Mouse (Mus musculus): ENCODE data around the gene Rala. TPM values are rescaled to one million over a fixed set of nuclear protein-coding genes. Genes with fewer than 3 reads are reported as not detected.
A peak's percentile ranks its signal among the peaks of the same experiment; 100 is the strongest.
"Not testable (repeated sequence)": the region's sequence is repeated elsewhere in the genome, so short reads cannot be mapped to it uniquely, and the experiment has no call there.

Rala gene
- polyA plus RNA-seq, 1 experiment from 2014 or later = 116 TPM

DNA sequence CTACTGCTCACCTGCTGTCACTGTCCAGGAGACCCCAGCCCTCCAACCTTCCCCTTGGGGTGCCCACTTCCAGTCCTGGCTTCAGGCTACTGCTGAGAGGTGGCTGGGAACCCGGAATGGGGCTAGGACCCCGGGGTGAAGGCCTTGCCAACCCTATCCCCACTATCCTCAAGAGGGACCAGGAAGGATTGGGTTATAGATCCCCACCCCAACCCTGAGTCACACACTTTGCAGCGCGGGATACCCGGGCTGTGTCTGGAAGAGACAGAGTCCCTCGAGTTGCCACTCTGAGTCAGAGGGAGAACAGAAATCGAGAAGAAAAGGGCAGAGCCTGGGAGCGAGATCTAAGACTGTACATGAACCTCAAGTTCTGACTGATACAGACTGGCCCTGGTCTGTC lies 6.5 kb upstream of the Rala start:
- H3K9me3 ChIP-seq; H3K27me3 ChIP-seq (ENCODE audit: insufficient read depth, poor library complexity, severe bottlenecking); H3K27ac ChIP-seq; DNase-seq (ENCODE audit: low spot score); H3K4me3 ChIP-seq; H3K36me3 ChIP-seq; H3K4me1 ChIP-seq: not testable (repeated sequence)
- WGBS = 81% methylated on average over 8 of the region's 8 CpGs

DNA sequence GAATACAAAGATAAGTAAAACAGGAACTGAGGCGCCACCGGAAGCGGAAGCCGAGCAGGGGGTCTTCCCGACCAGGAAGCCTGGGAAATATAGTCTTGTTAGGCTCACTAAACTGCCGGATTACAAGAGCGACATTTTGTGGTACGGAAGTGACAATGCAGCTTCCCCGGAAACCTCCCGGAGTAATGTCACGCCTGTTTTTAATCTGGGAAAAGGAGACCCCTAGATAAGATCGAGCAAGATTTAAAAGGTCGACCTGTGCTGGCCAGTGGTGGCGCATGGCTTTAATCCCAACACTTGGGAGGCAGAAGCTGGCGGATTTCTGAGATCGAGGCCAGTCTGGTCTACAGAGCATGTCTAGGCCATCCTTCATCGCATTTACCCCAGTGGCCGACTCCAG lies 5.5 kb upstream of the Rala start:
- DNase-seq (ENCODE audit: low spot score) = no peak
- Histone ChIP-seq H3K36me3 (no peaks in the 10 kb centered on the region), H3K27me3 (ENCODE audit: insufficient read depth, poor library complexity, severe bottlenecking) (no peaks in the 10 kb centered on the region), H3K4me3 (no peak overlapping the region), H3K4me1 (no peaks in the 10 kb centered on the region), H3K27ac (no peak overlapping the region), H3K9me3 (no peaks in the 10 kb centered on the region)
- 54% methylated on average over 18 of the region's 18 CpGs for WGBS

DNA sequence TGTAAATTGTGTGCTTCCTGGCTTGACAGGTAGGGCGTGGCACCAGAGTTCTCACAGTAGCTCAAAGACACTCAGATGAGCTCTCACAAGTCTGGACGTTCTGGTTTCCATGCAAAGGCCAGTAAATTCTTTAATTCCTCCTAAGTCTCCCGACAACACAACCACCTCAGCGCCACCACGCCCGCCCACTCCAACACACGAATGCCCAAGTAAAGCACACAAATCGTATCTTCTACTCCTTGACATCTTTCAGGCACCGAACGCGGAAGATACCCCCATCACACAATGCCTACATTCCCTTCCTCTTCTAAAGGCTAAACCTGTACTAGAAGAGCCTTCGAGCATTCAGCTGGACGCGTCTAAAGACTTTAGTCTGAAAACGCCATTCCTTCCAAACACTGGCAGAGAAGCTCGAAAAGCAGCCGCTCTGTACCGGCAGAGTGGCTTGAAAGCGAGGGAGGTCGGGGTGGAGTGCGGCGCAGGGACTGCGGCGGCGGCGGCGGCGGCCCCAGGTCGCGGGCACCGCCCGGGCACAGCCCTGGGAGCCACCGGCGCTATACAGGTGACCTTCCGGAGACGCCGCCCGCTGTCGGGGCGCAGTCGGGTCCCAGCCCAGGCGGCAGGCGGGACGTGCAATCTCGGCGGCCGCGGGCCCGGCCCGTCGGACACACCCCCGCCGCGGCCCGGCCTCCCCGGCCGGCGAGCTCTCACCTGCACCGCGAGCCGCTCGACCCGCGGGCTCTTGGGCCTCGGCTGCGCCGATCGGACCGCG lies 547 bp downstream of the Rala start:
- Histone ChIP-seq H3K4me1 (peaks cover 11% of the 10 kb centered on the region; the same call in 1 of the 2 replicates), H3K4me3 (peak overlapping the region; percentile 92), H3K9me3 (no peaks in the 10 kb centered on the region), H3K27ac (peak overlapping the region; percentile 99), H3K36me3 (no peaks in the 10 kb centered on the region), H3K27me3 (ENCODE audit: insufficient read depth, poor library complexity, severe bottlenecking) (no peaks in the 10 kb centered on the region)
- DNase-seq (ENCODE audit: low spot score) = no peak
- WGBS = under 1% methylated on average over 67 of the region's 70 CpGs

DNA sequence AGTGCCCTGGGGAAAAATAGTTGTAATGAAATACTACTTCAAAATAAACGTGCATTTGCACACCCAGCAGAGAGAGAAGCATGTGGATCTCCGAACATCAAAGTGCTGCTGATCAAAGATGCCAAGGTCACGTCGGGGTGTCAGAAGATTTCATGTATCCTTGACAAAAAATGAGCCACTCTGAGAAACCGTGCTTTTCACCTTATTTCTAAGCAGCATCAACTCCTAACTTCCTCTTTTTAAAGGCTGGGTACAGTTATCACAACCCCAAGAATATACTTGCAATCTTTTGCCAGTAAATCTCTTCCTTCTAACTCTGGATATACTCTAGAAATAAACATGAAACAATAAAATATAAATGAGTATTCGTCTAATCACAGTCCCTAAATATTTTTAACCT lies 1.7 kb downstream of the Rala start:
- DNase-seq (ENCODE audit: low spot score) = no peak
- Histone ChIP-seq H3K36me3 (no peaks in the 10 kb centered on the region), H3K4me1 (peaks cover 11% of the 10 kb centered on the region; the same call in 1 of the 2 replicates), H3K27ac (no peak overlapping the region), H3K4me3 (no peak overlapping the region), H3K27me3 (ENCODE audit: insufficient read depth, poor library complexity, severe bottlenecking) (no peaks in the 10 kb centered on the region), H3K9me3 (no peaks in the 10 kb centered on the region)
- 84% methylated on average over 6 of the region's 6 CpGs for WGBS

DNA sequence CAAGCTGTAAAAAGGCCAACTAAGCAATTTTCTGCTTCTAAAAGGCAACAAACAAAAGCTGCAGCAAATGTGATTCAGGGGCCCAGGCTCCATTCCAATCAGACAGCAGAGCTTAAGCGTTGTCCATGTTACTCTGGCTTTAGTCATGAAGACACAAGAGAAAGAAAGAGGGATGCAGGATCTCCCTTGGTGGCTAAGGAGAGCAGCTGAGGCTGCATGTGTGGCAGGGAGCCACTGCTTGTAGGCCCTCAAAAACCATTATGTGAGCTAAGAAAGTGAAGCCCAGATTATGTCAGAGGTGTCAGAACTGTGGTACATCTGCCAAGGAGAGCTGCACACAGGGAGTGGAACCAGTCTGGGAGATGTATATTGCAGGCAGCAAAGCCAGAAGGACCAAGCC lies 36.7 kb downstream of the Rala start:
- H3K36me3 ChIP-seq = peaks cover 3% of the 10 kb centered on the region; the same call in 1 of the 2 replicates
- no peaks in the 10 kb centered on the region for H3K27me3 ChIP-seq (ENCODE audit: insufficient read depth, poor library complexity, severe bottlenecking)
- H3K4me1 ChIP-seq = no peaks in the 10 kb centered on the region
- no peak overlapping the region for H3K4me3 ChIP-seq
- no peak overlapping the region for H3K27ac ChIP-seq
- no peak for DNase-seq (ENCODE audit: low spot score)
- 97% methylated on average over 1 of the region's 1 CpGs for WGBS
- no peaks in the 10 kb centered on the region for H3K9me3 ChIP-seq

DNA sequence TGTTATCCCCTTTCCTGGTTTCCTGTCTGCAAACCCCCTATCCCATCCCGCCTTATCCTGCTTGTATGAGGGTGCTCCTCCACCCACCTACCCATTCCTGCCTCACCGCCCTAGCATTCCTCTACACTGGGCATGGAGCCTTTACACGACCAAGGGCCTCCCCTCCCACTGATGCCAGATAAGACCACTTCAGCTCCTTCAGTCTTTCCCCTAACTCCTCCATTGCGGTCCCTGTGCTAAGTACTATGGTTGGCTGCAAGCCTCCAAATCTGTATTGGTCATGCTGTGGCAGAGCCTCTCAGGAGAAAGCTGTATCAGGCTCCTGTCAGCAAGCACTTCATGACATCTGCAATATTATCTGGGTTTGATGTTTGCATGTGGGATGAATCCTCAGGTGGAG lies 42.6 kb downstream of the Rala start:
- no peaks in the 10 kb centered on the region for H3K9me3 ChIP-seq
- no peak overlapping the region for H3K4me3 ChIP-seq
- no peaks in the 10 kb centered on the region for H3K27me3 ChIP-seq (ENCODE audit: insufficient read depth, poor library complexity, severe bottlenecking)
- H3K36me3 ChIP-seq = peaks cover 6% of the 10 kb centered on the region; the same call in 1 of the 2 replicates
- peak; percentile 75 for DNase-seq (ENCODE audit: low spot score)
- H3K4me1 ChIP-seq = peaks cover 15% of the 10 kb centered on the region
- WGBS = 35% methylated on average over 4 of the region's 4 CpGs
- no peak overlapping the region for H3K27ac ChIP-seq

DNA sequence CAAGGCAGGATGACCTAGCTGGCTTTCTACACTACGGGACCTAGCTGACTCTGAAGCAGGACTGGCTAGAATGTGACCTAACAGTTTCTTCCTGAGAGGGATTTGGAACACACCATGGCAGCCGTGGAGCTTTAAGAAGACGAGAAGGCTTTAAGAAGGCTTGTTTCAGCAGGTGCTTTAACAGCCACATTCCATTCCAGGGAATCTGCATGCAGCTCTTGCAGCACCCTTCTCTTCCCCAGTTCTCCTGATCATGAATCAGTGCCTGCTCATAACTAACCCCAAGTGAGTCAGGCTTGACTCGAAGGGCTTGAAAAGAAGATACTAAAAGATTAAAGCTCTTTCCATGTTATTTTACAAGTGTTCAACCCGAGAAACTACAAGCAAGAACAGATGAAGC lies 43.4 kb downstream of the Rala start:
- H3K9me3 ChIP-seq = no peaks in the 10 kb centered on the region
- H3K4me3 ChIP-seq = no peak overlapping the region
- H3K4me1 ChIP-seq = peaks cover 15% of the 10 kb centered on the region
- 66% methylated on average over 5 of the region's 5 CpGs for WGBS
- no peak for DNase-seq (ENCODE audit: low spot score)
- no peak overlapping the region for H3K27ac ChIP-seq
- peaks cover 14% of the 10 kb centered on the region for H3K36me3 ChIP-seq
- H3K27me3 ChIP-seq (ENCODE audit: insufficient read depth, poor library complexity, severe bottlenecking) = no peaks in the 10 kb centered on the region

DNA sequence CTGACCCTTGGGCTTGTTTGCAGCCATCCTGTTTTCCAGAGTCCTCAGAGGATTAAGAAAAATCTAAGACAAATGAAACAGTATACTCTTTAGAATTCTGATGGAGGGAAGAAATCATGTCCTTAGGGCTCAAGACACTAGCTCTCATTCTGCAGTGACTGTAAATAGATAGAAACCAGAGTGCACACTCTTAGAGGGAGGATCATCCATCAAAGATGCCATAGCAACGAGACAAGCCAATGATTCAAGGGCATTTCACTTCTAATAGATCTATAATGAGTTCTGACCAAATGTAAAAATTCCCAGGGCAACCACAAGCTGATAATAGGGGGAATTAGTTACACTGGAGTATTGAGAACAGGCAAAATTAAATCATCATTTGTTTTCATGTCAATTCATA lies 47.0 kb downstream of the Rala start:
- DNase-seq (ENCODE audit: low spot score) = no peak
- 72% methylated on average over 1 of the region's 1 CpGs for WGBS
- Histone ChIP-seq H3K27ac (no peak overlapping the region), H3K9me3 (no peaks in the 10 kb centered on the region), H3K4me3 (no peak overlapping the region), H3K36me3 (peaks cover 27% of the 10 kb centered on the region), H3K4me1 (peaks cover 13% of the 10 kb centered on the region), H3K27me3 (ENCODE audit: insufficient read depth, poor library complexity, severe bottlenecking) (no peaks in the 10 kb centered on the region)

DNA sequence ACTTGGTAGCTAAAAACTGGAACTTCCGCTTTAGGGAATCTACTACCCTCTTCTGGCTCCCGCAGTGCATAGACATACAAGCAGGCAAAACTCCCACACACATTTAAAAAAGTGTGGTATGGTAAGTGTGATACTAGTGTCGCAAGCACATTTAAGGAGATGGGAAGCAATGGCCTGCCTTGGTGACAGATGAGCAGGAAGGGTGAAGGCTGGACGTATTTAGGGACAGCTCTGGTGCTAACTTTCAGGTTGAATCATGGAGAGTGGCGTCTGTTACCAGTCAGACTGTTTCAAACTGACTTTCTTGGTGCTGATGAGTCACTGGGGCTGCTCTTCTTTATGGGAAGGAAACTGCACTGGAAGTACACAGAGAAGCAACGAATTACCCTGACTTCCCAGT lies 52.5 kb downstream of the Rala start:
- H3K27me3 ChIP-seq (ENCODE audit: insufficient read depth, poor library complexity, severe bottlenecking) = no peaks in the 10 kb centered on the region
- no peaks in the 10 kb centered on the region for H3K4me1 ChIP-seq
- WGBS = 93% methylated on average over 6 of the region's 6 CpGs
- H3K36me3 ChIP-seq = peaks cover 51% of the 10 kb centered on the region
- DNase-seq (ENCODE audit: low spot score) = no peak
- H3K4me3 ChIP-seq = no peak overlapping the region
- no peak overlapping the region for H3K27ac ChIP-seq
- no peaks in the 10 kb centered on the region for H3K9me3 ChIP-seq

DNA sequence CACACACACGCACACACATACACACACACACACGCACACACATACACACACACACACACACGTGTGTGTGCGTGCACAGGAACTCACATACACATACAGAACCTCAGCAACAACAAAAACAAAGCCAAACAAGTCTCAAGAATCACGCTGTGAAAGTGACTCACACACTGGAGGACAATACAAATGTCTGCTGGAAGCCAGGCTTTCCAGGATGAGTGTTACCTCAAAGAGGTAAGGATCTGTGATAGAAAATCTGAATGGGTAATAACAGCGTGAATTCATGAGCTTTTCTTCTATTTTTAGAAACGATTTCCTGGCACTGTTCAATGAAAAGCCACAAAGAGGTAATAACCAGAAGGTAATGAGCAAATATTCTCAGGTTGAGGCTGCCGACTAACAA lies 59.8 kb downstream of the Rala start:
- H3K36me3 ChIP-seq = peaks cover 26% of the 10 kb centered on the region
- WGBS = 86% methylated on average over 8 of the region's 8 CpGs
- H3K27ac ChIP-seq = no peak overlapping the region
- H3K27me3 ChIP-seq (ENCODE audit: insufficient read depth, poor library complexity, severe bottlenecking) = no peaks in the 10 kb centered on the region
- H3K4me3 ChIP-seq = no peak overlapping the region
- no peak for DNase-seq (ENCODE audit: low spot score)
- H3K4me1 ChIP-seq = no peaks in the 10 kb centered on the region
- H3K9me3 ChIP-seq = no peaks in the 10 kb centered on the region

DNA sequence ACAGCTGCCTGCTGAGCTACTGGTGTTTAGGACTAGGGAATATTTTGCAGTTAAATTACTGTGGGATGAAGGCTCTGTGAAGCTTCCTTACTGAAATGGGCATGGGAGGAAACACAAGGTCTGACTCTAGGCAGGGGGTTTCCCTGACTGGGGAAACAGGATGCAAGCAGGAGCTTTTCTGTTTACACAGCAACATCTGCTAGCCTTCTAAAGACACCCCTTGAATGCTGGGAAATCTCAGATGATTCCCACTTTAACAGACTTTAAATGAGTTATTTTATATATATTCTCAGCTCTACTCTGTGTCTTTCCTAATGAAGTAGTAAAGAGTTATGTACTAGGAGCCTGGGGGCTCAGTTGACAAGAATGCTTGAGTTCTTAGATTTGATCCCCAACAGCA lies 65.0 kb downstream of the Rala start:
- H3K27me3 ChIP-seq (ENCODE audit: insufficient read depth, poor library complexity, severe bottlenecking) = no peaks in the 10 kb centered on the region
- H3K36me3 ChIP-seq = peaks cover 3% of the 10 kb centered on the region; the same call in 1 of the 2 replicates
- no peak for DNase-seq (ENCODE audit: low spot score)
- H3K4me1 ChIP-seq = no peaks in the 10 kb centered on the region
- H3K9me3 ChIP-seq = peaks cover 3% of the 10 kb centered on the region; the same call in 1 of the 2 replicates
- no peak overlapping the region for H3K4me3 ChIP-seq
- no peak overlapping the region for H3K27ac ChIP-seq

DNA sequence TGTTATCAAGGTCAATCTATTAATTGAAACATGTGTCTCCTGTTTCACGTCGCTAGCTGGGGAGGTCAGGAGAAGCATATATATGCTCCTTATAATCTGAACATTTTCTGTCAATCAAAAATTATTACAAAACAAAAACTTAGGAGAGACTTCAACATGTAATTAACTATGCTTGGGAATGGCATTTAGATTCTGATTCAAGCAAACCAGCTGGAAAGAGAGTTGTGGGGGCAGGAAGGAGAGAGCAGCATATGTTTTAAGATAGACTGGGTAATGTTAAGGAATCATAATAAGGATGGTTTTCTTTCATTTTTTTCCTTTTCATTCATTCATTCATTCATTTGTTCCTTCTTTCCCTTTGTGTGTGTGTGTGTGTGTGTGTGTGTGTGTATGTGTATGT lies 77.3 kb downstream of the Rala start:
- H3K9me3 ChIP-seq = no peaks in the 10 kb centered on the region
- no peaks in the 10 kb centered on the region for H3K36me3 ChIP-seq
- DNase-seq (ENCODE audit: low spot score) = no peak
- WGBS = 80% methylated on average over 2 of the region's 2 CpGs
- H3K27ac ChIP-seq = no peak overlapping the region
- no peak overlapping the region for H3K4me3 ChIP-seq
- H3K4me1 ChIP-seq = no peaks in the 10 kb centered on the region
- no peaks in the 10 kb centered on the region for H3K27me3 ChIP-seq (ENCODE audit: insufficient read depth, poor library complexity, severe bottlenecking)

DNA sequence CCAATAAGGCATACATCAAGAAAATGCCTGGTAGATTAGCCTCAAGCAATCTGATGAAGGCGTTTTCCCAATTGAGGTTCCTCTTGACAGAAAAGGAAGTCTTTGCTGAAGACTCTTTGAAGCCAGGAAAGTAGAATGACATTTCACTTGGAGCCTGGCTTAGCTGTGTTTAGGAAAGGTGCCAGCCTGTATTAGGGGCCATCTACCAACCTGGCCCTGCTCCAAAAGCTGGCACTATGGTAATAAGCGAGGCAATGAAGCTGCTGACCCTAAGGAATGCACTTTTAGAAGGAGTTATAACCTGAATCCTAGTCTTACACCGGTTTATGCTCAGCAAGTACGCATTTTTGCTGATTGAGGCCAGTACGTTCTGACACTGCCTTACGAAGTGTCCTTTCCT lies 83.5 kb downstream of the Rala start:
- Histone ChIP-seq H3K4me1 (peaks cover 16% of the 10 kb centered on the region), H3K27me3 (ENCODE audit: insufficient read depth, poor library complexity, severe bottlenecking) (no peaks in the 10 kb centered on the region), H3K9me3 (no peaks in the 10 kb centered on the region), H3K27ac (no peak overlapping the region), H3K4me3 (no peak overlapping the region), H3K36me3 (no peaks in the 10 kb centered on the region)
- 77% methylated on average over 6 of the region's 6 CpGs for WGBS
- DNase-seq (ENCODE audit: low spot score) = no peak

Measured in heart, embryonic 10.5 days (tissue).